Mouse (Mus musculus) CH12.LX (cell line): ENCODE measurements around the gene Amhr2.

Experiments
- CTCF ChIP-seq, 2 experiments: IDR thresholded peaks in 1 of 2; conservative IDR thresholded peaks in 1 of 2; 2 replicates each; pipeline ENCODE4 v1.5.1; 2011 to 2012; ENCODE audit warnings: low read depth in 2 of 2, low read length in 2 of 2, improper control_type of control experiment in 1 of 2, inconsistent platforms in 1 of 2, mild to moderate bottlenecking in 1 of 2, moderate library complexity in 1 of 2
- EP300 ChIP-seq: IDR thresholded peaks from 2 replicates; pipeline ENCODE4 v1.6.1; 2011; ENCODE audit warnings: low read length, improper control_type of control experiment
- IRF4 ChIP-seq: IDR thresholded peaks from 2 replicates; pipeline ENCODE4 v1.6.1; 2014; ENCODE audit warnings: low read depth, mild to moderate bottlenecking, inconsistent platforms, low read length, improper control_type of control experiment
- JUND ChIP-seq: conservative IDR thresholded peaks from 2 replicates; pipeline ENCODE4 v1.6.1; 2011; ENCODE audit warnings: low read depth, low read length, improper control_type of control experiment
- KAT2A ChIP-seq: IDR thresholded peaks from 2 replicates; pipeline ENCODE4 v1.6.1; 2012; ENCODE audit warnings: low read length, improper control_type of control experiment, inconsistent platforms; ENCODE audit not compliant: insufficient replicate concordance
- MAFK ChIP-seq: IDR thresholded peaks from 2 replicates; pipeline ENCODE4 v1.6.1; 2011; ENCODE audit warnings: low read length, improper control_type of control experiment; ENCODE audit not compliant: insufficient replicate concordance
- MAZ ChIP-seq: IDR thresholded peaks from 2 replicates; pipeline ENCODE4 v1.6.1; 2012; ENCODE audit warnings: low read depth, mild to moderate bottlenecking, inconsistent platforms, low read length, improper control_type of control experiment, moderate library complexity
- NELFE ChIP-seq: IDR thresholded peaks from 2 replicates; pipeline ENCODE4 v1.6.1; 2011; ENCODE audit warnings: low read depth, low read length, improper control_type of control experiment
- POLR2A ChIP-seq: IDR thresholded peaks from 2 replicates; pipeline ENCODE4 v1.6.1; 2011; ENCODE audit warnings: low read depth, mild to moderate bottlenecking, improper control_type of control experiment, low read length
- RAD21 ChIP-seq: IDR thresholded peaks from 2 replicates; pipeline ENCODE4 v1.6.1; 2011; ENCODE audit warnings: low read depth, mild to moderate bottlenecking, low read length, improper control_type of control experiment, moderate library complexity
- RCOR1 ChIP-seq: conservative IDR thresholded peaks from 2 replicates; pipeline ENCODE4 v1.6.1; 2012; ENCODE audit warnings: low read depth, mild to moderate bottlenecking, inconsistent platforms, low read length, improper control_type of control experiment
- ZC3H11A ChIP-seq: IDR thresholded peaks from 2 replicates; pipeline ENCODE4 v1.6.1; 2012; ENCODE audit warnings: low read depth, mild to moderate bottlenecking, inconsistent platforms, low read length, improper control_type of control experiment
- ZNF384 ChIP-seq: IDR thresholded peaks from 2 replicates; pipeline ENCODE4 v1.6.1; 2012; ENCODE audit warnings: low read depth, low read length, improper control_type of control experiment, inconsistent platforms

- TF ChIP-seq CTCF (conservative IDR thresholded peaks at IDR 0.05 in 1 of 2, IDR thresholded peaks at IDR 0.05 in 1 of 2; ENCODE audit: low read depth in 2 of 2, low read length in 2 of 2) (no peak), ZNF384 (no peak), ZC3H11A (no peak), IRF4 (no peak), RCOR1 (no peak), EP300 (no peak), POLR2A (no peak), MAFK (no peak), MAZ (no peak), JUND (no peak), NELFE (no peak), KAT2A (no peak), RAD21 (no peak)
Observed at GRCm38 (mm10) chr15:102487664-102488063, 42.5 kb downstream of the Amhr2 start.
